Mouse (Mus musculus): ENCODE measurements at regions not wholly inside any gene's neighbourhood (a gene's known extent, or its start where the extent isn't known, plus 50 kb on each side); places are given as distances from the start of the nearest gene placed in this dataset.

- no peak for ATAC-seq (ENCODE audit: low TSS enrichment)
These were observed 66.3 kb upstream of the Slc30a5 start for GRCm38 (mm10) chr13:100899566-100899965.

- peak; percentile 18 for ATAC-seq (ENCODE audit: low TSS enrichment)
These were observed 60.6 kb upstream of the Slc30a5 start for GRCm38 (mm10) chr13:100893871-100894270.

DNA sequence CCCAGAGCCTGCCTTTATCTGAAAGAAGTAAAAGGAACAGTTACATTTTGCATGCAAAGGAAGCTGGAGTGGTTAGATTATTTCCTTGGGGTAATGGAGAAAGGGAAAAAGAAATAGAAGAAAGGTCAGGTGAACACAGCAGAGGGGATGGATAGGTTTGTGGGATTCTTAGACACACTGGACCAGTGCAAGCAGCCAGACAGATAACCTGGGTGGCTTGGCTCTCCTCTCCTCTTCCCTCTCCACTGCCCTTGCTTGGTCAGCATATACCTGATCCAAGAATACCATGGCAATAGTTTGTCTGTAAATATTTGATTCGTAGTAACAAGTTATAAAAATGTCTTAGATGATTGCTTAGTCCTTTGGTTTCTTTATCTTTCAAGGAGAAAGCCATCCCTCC, 59.9 kb upstream of the Slc30a5 start:
- peak; percentile 56 for ATAC-seq (ENCODE audit: low TSS enrichment)

DNA sequence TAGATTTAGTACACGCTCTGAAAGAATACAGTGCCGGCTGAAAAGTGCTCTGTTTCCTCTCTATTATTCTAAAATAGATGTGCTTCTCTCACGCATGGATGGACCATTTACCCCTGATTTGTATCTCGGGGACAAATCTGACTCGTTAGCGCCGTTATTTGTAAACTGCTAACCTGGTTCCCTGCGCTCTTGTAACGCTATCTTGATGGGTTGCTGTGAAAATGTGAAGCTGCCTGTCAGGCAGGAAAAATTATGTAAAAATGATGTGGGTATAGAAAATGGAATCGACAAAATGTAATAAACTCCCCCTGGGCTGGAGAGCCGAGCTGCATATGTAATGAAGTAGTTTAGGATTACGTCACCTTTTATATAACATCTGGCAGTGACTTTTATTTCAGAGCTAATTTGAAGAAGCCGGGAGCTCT, 59.4 kb upstream of the Slc30a5 start:
- peak; percentile 50 for ATAC-seq (ENCODE audit: low TSS enrichment)

- ATAC-seq (ENCODE audit: low TSS enrichment): peak; percentile 78
These were observed 59.0 kb upstream of the Slc30a5 start for GRCm38 (mm10) chr13:100892204-100892603.

DNA sequence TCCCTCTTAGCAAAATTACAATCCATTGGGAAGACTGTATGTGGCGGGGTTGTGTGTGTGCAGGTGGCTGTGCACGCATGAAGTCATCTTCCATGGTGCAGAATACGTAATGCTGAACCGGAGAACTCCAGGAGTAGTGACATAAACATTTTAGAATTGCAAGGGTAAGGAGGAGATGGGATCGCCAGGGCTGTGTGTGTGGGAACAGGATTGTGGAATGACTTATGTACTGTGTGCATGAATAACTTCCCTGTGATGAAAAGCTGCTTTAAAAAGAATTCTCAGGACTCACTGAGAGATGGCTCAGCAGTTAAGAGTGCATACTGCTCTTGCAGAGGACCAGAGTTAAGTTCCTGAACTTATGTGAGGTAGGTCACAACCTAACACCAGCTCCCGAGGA, 57.2 kb upstream of the Slc30a5 start:
- ATAC-seq (ENCODE audit: low TSS enrichment): peak; percentile 69

GRCm38 (mm10) chr13:100888481-100888880, 55.3 kb upstream of the Slc30a5 start:
- ATAC-seq (ENCODE audit: low TSS enrichment): no peak

DNA sequence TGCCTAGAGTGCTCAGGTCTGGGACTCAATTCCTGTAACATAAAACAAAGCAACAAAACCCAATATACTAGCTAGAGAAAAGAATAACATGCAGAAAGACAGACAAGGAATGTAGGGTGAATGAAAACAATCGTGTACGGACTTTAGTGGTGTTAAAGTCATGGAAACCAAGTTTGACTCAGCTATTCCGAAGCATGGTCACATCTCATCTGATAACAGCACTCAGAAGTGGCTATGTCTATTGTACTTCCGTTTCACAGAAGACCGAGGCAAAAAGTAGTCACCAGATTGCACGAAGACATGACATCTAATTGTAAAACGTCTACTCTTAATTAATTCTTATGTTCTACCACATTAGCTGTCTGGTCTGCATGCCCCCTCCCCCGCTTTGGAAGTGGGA, 50.5 kb upstream of the Slc30a5 start:
- ATAC-seq (ENCODE audit: low TSS enrichment): no peak

Data from frontal cortex, adult (tissue).